Mouse (Mus musculus) forebrain, embryonic 11.5 days (tissue): ENCODE data around the gene B4galt7. TPM values are rescaled to one million over a fixed set of nuclear protein-coding genes. Genes with fewer than 3 reads are reported as not detected.

ENCODE experiments used
- ATAC-seq: fragments of 200-750 bp; cut with Nextera tagmentation; replicated peaks from 2 replicates; pipeline ENCODE4 v1.8.0; 2017; ENCODE audit warnings: moderate TSS enrichment; ENCODE audit not compliant: low FRiP score
- DNase-seq: peaks from one replicate; pipeline ENCODE4 v3.0.0-alpha.2; 2017; ENCODE audit warnings: low spot score
- H3K27ac ChIP-seq: fragments of 300-500 bp; sonication (generic); 2 replicates; pipeline ENCODE4 v1.5.1; 2014; ENCODE audit warnings: low read depth, low read length
- H3K27me3 ChIP-seq: fragments of 300-500 bp; sonication (generic); 2 replicates; pipeline ENCODE4 v1.6.1; 2014; ENCODE audit warnings: mild to moderate bottlenecking, low read length, mixed read lengths; ENCODE audit not compliant: control insufficient read depth, insufficient read depth
- H3K36me3 ChIP-seq: fragments of 300-500 bp; sonication (generic); 2 replicates; pipeline ENCODE4 v1.6.1; 2014; ENCODE audit warnings: mild to moderate bottlenecking, low read length, moderate library complexity, mixed read lengths; ENCODE audit not compliant: control insufficient read depth, insufficient read depth
- H3K4me1 ChIP-seq: fragments of 300-500 bp; sonication (generic); replicated peaks from 2 replicates; pipeline ENCODE4 v1.6.1; 2014; ENCODE audit warnings: low read length, mixed read lengths; ENCODE audit not compliant: control insufficient read depth, insufficient read depth
- H3K4me2 ChIP-seq: fragments of 300-500 bp; sonication (generic); 2 replicates; pipeline ENCODE4 v1.6.1; 2014; ENCODE audit warnings: low read depth, mild to moderate bottlenecking, low read length, moderate library complexity, mixed read lengths; ENCODE audit not compliant: severe bottlenecking
- H3K4me3 ChIP-seq: fragments of 300-500 bp; sonication (generic); 2 replicates; pipeline ENCODE4 v1.5.1; 2014; ENCODE audit warnings: low read depth, low read length
- H3K9ac ChIP-seq: fragments of 300-500 bp; sonication (generic); 2 replicates; pipeline ENCODE4 v1.6.1; 2014; ENCODE audit warnings: low read length
- H3K9me3 ChIP-seq: fragments of 300-500 bp; sonication (generic); 2 replicates; pipeline ENCODE4 v1.6.1; 2016; ENCODE audit warnings: low read length, mixed read lengths; ENCODE audit not compliant: control insufficient read depth
- WGBS: fragments of 180-500 bp; shearing (Covaris S2); extraction: QIAGEN DNeasy Blood & Tissue Kit; methylation state at CpG from one replicate; pipeline ENCODE4 v1.1.7; 2014; 5-methylcytosine and 5-hydroxymethylcytosine counted together
- polyA plus RNA-seq: library from polyadenylated mRNA; unstranded; fragments of >200 nt; fragmentation: Nextera tagmentation; extraction: Ambion mirVana; gene quantifications from 2 replicates; pipeline ENCODE4 v1.2.1, GENCODE M21; 2014

B4galt7 gene
- polyA plus RNA-seq, 1 experiment from 2014 or later = 24.5 TPM

- no peak overlapping the region for H3K4me3 ChIP-seq
- WGBS = 75% methylated on average over 4 of the region's 4 CpGs
- ATAC-seq = 0 out of 2 replicates have a peak, but pooled peaks have one; percentile 4
Measured at GRCm38 (mm10) chr13:55591961-55592490, 7.7 kb upstream of the B4galt7 start.

GRCm38 (mm10) chr13:55592512-55593253 lies 7.0 kb upstream of the B4galt7 start:
- 5% methylated on average over 29 of the region's 29 CpGs for WGBS
- DNase-seq = peak; percentile 99
- peak overlapping the region; percentile 83 for H3K4me3 ChIP-seq

More at GRCm38 (mm10) chr13:55591961-55592490, 7.7 kb upstream of the B4galt7 start:
- H3K9ac ChIP-seq = no peak overlapping the region
- H3K27ac ChIP-seq = no peak overlapping the region
- peaks cover 11% of the 10 kb centered on the region for H3K36me3 ChIP-seq
- no peak overlapping the region for H3K4me2 ChIP-seq
- H3K4me1 ChIP-seq = peaks cover 6% of the 10 kb centered on the region; the same call in 1 of the 2 replicates
- H3K27me3 ChIP-seq = no peaks in the 10 kb centered on the region
- no peaks in the 10 kb centered on the region for H3K9me3 ChIP-seq
- DNase-seq = no peak

GRCm38 (mm10) chr13:55593254-55593747 lies 6.4 kb upstream of the B4galt7 start:
- Histone ChIP-seq H3K9ac (peak overlapping the region; percentile 89), H3K27ac (0 out of 2 replicates have a peak overlapping the region, but pooled peaks have one; percentile 12), H3K9me3 (no peaks in the 10 kb centered on the region), H3K4me2 (peak overlapping the region; percentile 87), H3K36me3 (peaks cover 13% of the 10 kb centered on the region), H3K4me3 (peak overlapping the region; percentile 83), H3K27me3 (no peaks in the 10 kb centered on the region), H3K4me1 (peaks cover 6% of the 10 kb centered on the region; the same call in 1 of the 2 replicates)
- WGBS = under 1% methylated on average over 31 of the region's 31 CpGs
- ATAC-seq (peak; percentile 34), DNase-seq (no peak)

More at GRCm38 (mm10) chr13:55592512-55593253, 7.0 kb upstream of the B4galt7 start:
- Histone ChIP-seq H3K9me3 (no peaks in the 10 kb centered on the region), H3K27ac (no peak overlapping the region), H3K36me3 (peaks cover 13% of the 10 kb centered on the region), H3K9ac (peak overlapping the region; percentile 89), H3K27me3 (no peaks in the 10 kb centered on the region), H3K4me1 (peaks cover 6% of the 10 kb centered on the region; the same call in 1 of the 2 replicates), H3K4me2 (peak overlapping the region; percentile 87)
- ATAC-seq = peak; percentile 99

GRCm38 (mm10) chr13:55595375-55595774 lies 4.3 kb upstream of the B4galt7 start:
- no peak overlapping the region for H3K4me3 ChIP-seq
- H3K27me3 ChIP-seq = no peaks in the 10 kb centered on the region
- peaks cover 10% of the 10 kb centered on the region; the same call in 1 of the 2 replicates for H3K4me1 ChIP-seq
- no peak overlapping the region for H3K9ac ChIP-seq
- DNase-seq (no peak), ATAC-seq (no peak)
- H3K4me2 ChIP-seq = no peak overlapping the region
- H3K9me3 ChIP-seq = no peaks in the 10 kb centered on the region
- H3K27ac ChIP-seq = no peak overlapping the region
- peaks cover 13% of the 10 kb centered on the region for H3K36me3 ChIP-seq
- WGBS = 93% methylated on average over 12 of the region's 12 CpGs

- WGBS = 95% methylated on average over 12 of the region's 12 CpGs
- no peaks in the 10 kb centered on the region for H3K27me3 ChIP-seq
- ATAC-seq (no peak), DNase-seq (no peak)
- H3K27ac ChIP-seq = no peak overlapping the region
- H3K9me3 ChIP-seq = no peaks in the 10 kb centered on the region
- peaks cover 10% of the 10 kb centered on the region; the same call in 1 of the 2 replicates for H3K4me1 ChIP-seq
- H3K4me3 ChIP-seq = no peak overlapping the region
- H3K36me3 ChIP-seq = peaks cover 13% of the 10 kb centered on the region
- H3K9ac ChIP-seq = no peak overlapping the region
- no peak overlapping the region for H3K4me2 ChIP-seq
Measured at GRCm38 (mm10) chr13:55596802-55597201, 2.9 kb upstream of the B4galt7 start.

GRCm38 (mm10) chr13:55600657-55601056 lies 961 bp downstream of the B4galt7 start:
- peaks cover 4% of the 10 kb centered on the region; the same call in 1 of the 2 replicates for H3K4me1 ChIP-seq
- H3K27ac ChIP-seq = no peak overlapping the region
- H3K36me3 ChIP-seq = peaks cover 9% of the 10 kb centered on the region
- peak overlapping the region; percentile 80 for H3K4me2 ChIP-seq
- peak overlapping the region; percentile 75 for H3K4me3 ChIP-seq
- 29% methylated on average over 9 of the region's 9 CpGs for WGBS
- no peaks in the 10 kb centered on the region for H3K27me3 ChIP-seq
- no peaks in the 10 kb centered on the region for H3K9me3 ChIP-seq
- peak overlapping the region; percentile 80 for H3K9ac ChIP-seq
- DNase-seq (no peak), ATAC-seq (no peak)

GRCm38 (mm10) chr13:55601611-55602010 lies 1.9 kb downstream of the B4galt7 start:
- no peak overlapping the region for H3K4me3 ChIP-seq
- no peak overlapping the region for H3K27ac ChIP-seq
- DNase-seq = peak; percentile 90
- H3K4me2 ChIP-seq = no peak overlapping the region
- no peak overlapping the region for H3K9ac ChIP-seq
- H3K27me3 ChIP-seq = no peaks in the 10 kb centered on the region
- H3K4me1 ChIP-seq = peaks cover 4% of the 10 kb centered on the region; the same call in 1 of the 2 replicates
- WGBS = 10% methylated on average over 3 of the region's 3 CpGs
- no peak for ATAC-seq
- no peaks in the 10 kb centered on the region for H3K9me3 ChIP-seq
- peaks cover 6% of the 10 kb centered on the region for H3K36me3 ChIP-seq

GRCm38 (mm10) chr13:55604606-55605005 lies 4.9 kb downstream of the B4galt7 start:
- H3K9ac ChIP-seq = no peak overlapping the region
- no peaks in the 10 kb centered on the region; the same call in 1 of the 2 replicates for H3K36me3 ChIP-seq
- no peak overlapping the region for H3K4me2 ChIP-seq
- H3K27ac ChIP-seq = no peak overlapping the region
- H3K4me1 ChIP-seq = peaks cover 2% of the 10 kb centered on the region; the same call in 1 of the 2 replicates
- DNase-seq (no peak), ATAC-seq (no peak)
- no peaks in the 10 kb centered on the region for H3K27me3 ChIP-seq
- no peak overlapping the region for H3K4me3 ChIP-seq
- 92% methylated on average over 3 of the region's 3 CpGs for WGBS
- H3K9me3 ChIP-seq = no peaks in the 10 kb centered on the region
